Mouse (Mus musculus) G1E (cell line): ENCODE results near the gene Hhip. TPM values are rescaled to one million over a fixed set of nuclear protein-coding genes. Genes with fewer than 3 reads are reported as not detected.
"Not testable (repeated sequence)": the region's sequence is repeated elsewhere in the genome, so short reads cannot be mapped to it uniquely, and the experiment has no call there.

Experiments used
- ATAC-seq: 2 replicates; pipeline ENCODE4 v1.8.0; 2016; ENCODE audit warnings: mild to moderate bottlenecking; ENCODE audit not compliant: insufficient number of reproducible peaks, poor library complexity, low FRiP score, severe bottlenecking; ENCODE audit errors: extremely low read depth
- DNase-seq: peaks from one replicate; pipeline ENCODE4 v3.0.0; 2012; ENCODE audit warnings: low spot score
- H3K27me3 ChIP-seq: 2 replicates; pipeline ENCODE4 v1.6.1; 2012; ENCODE audit warnings: mild to moderate bottlenecking, low read length, inconsistent platforms; ENCODE audit not compliant: insufficient read depth
- H3K36me3 ChIP-seq: replicated peaks from 2 replicates; pipeline ENCODE3; 2012; ENCODE audit warnings: mild to moderate bottlenecking, inconsistent platforms
- H3K4me1 ChIP-seq: 2 replicates; pipeline ENCODE4 v1.6.1; 2012; ENCODE audit warnings: low read depth, low read length, inconsistent platforms, mixed read lengths; ENCODE audit not compliant: insufficient read depth
- H3K4me3 ChIP-seq: 2 replicates; pipeline ENCODE4 v1.5.1; 2012; ENCODE audit warnings: low read depth, mild to moderate bottlenecking, inconsistent platforms, low read length, moderate library complexity, mixed read lengths
- H3K9me3 ChIP-seq: replicated peaks from 2 replicates; pipeline ENCODE4 v1.6.1; 2012; ENCODE audit warnings: inconsistent platforms
- CTCF ChIP-seq: IDR thresholded peaks from 2 replicates; pipeline ENCODE4 v1.5.1; 2012; ENCODE audit warnings: low read depth, low read length, inconsistent platforms, mixed read lengths
- GATA1 ChIP-seq: IDR thresholded peaks from 2 replicates; pipeline ENCODE4 v1.6.1; 2012; ENCODE audit warnings: borderline replicate concordance, low read length, inconsistent platforms, mixed read lengths
- GATA2 ChIP-seq: IDR thresholded peaks from 2 replicates; pipeline ENCODE4 v1.6.1; 2012; ENCODE audit warnings: low read depth, low read length, inconsistent platforms, borderline replicate concordance
- POLR2AphosphoS5 ChIP-seq: IDR thresholded peaks from 2 replicates; pipeline ENCODE4 v1.6.1; 2012; ENCODE audit warnings: low read depth, low read length, inconsistent platforms; ENCODE audit not compliant: insufficient replicate concordance
- TAL1 ChIP-seq: conservative IDR thresholded peaks from 2 replicates; pipeline ENCODE4 v1.6.1; 2012; ENCODE audit warnings: low read depth, low read length, inconsistent platforms, mixed read lengths
- polyA plus RNA-seq: library from polyadenylated mRNA; stranded (reverse); fragments of >175 nt; gene quantifications from 2 replicates; pipeline ENCODE4 v1.2.3, GENCODE M21; 2012
- total RNA-seq, 2 experiments: library from RNA; stranded (forward) in 1 of 2; stranded (reverse) in 1 of 2; fragments of 200-1000 nt in 1 of 2; fragments of >200 nt in 1 of 2; fragmentation: Nextera tagmentation in 1 of 2; gene quantifications; 2 replicates each; pipeline ENCODE4 v1.2.3; 2014 to 2017

The Hhip gene
- total and polyA plus RNA-seq, 3 experiments = 0.05 TPM; not detected in 2

DNA sequence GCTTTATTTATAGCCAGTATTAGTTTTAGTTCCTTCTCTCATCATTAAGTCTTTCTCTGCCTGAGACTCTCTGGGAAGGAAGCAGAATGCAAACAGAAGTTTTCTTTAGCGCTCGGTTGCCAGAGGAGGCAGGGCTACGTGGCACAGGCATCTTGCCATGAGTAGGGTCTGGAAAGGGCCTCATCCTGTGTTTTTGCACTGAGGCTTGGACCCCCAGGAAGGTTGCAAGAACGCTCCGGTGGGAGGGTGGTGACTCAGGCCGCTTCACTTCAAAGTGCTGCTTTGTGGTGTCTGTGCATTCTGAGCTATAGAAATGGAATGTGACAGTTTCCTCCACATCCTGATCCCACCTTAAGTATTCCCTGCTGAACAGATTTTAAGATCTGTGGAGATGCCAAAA lies 62.7 kb downstream of the Hhip start:
- TF ChIP-seq POLR2AphosphoS5 (no peak), TAL1 (no peak), CTCF (no peak), GATA2 (no peak), GATA1 (no peak)
- H3K4me3 ChIP-seq = no peak overlapping the region
- no peaks in the 10 kb centered on the region for H3K36me3 ChIP-seq
- no peak for DNase-seq
- no peaks in the 10 kb centered on the region for H3K9me3 ChIP-seq
- H3K4me1 ChIP-seq = no peaks in the 10 kb centered on the region
- ATAC-seq = no peak
- H3K27me3 ChIP-seq = no peaks in the 10 kb centered on the region

DNA sequence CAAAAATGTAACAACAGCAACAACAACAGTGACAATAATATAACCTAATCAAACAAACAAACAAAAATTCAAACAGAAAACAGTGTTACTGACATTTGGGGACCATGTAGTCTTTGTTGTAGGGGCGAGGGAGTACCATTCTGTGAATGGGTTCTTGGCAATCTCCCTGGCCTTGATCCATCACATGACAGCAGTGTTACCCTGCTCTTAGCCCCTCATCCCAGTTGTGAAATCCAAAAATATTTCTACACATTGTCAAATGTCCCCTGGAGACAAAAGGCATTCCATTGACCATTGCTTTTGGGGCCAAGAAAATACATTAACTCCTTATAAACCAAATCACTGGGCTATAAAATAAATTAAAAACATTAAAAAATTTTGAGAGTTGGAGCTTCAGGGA lies 64.3 kb downstream of the Hhip start:
- Histone ChIP-seq H3K9me3 (no peaks in the 10 kb centered on the region), H3K36me3 (no peaks in the 10 kb centered on the region), H3K27me3 (no peaks in the 10 kb centered on the region), H3K4me3 (no peak overlapping the region), H3K4me1 (no peaks in the 10 kb centered on the region)
- TF ChIP-seq GATA2 = no peak
- TF ChIP-seq CTCF = no peak
- no peak for TF ChIP-seq POLR2AphosphoS5
- TF ChIP-seq GATA1 = no peak
- TF ChIP-seq TAL1 = no peak
- no peak for DNase-seq
- ATAC-seq = no peak

DNA sequence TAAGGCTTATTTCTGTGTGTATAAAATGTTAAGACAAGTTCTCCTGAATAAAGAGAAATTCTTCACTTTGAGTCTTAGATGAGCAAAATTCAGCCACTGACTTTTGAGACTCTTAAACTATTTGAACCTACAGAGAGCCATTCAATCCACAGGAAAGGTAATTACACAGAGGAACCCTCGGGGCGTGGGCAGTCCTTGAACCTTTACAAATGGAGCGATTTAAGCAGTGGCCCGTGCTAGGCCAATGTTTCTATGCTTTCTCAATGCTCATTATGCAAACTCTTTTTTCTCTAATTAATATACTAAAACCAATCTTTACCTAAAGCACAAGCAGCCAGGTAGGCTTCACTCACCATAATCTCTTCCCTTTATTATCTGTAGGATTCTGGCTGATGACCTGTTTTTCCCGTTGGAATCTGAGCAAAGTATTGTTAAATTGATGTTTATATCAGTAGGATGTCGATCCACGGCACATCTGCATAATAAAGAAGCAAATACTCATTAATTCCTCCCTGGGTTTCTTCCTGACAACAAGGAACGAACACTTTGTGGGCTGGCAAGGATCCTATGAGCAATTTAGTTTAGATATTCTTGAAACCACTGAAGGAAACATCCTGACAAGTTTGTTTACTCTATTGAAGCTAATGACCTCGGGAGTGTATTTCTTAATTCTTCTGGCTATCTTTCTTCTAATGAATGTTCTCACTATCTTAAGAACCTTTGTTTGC lies 65.5 kb downstream of the Hhip start:
- no peak for ATAC-seq
- Histone ChIP-seq H3K36me3 (no peaks in the 10 kb centered on the region), H3K4me3 (no peak overlapping the region)

DNA sequence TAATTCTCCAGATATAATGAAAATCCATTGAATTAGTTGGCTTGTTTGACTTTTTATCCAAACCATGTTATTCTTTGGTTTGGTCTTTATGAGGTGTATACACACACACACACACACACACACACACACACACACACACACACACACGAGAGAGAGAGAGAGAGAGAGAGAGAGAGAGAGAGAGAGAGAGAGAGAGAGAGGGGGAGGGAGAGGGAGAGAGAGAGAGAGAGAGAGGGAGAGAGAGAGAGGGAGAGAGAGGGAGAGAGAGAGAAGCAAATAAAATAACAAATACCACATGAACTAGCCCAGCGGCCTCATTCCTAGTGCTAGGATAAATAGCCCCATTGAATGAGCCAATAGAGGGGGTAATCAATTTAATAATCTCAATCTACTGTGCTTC lies 66.4 kb downstream of the Hhip start:
- ATAC-seq, H3K4me3 ChIP-seq, H3K9me3 ChIP-seq, H3K36me3 ChIP-seq, H3K27me3 ChIP-seq, DNase-seq, H3K4me1 ChIP-seq: not testable (repeated sequence)

More for the DNA sequence above, 65.5 kb downstream of the Hhip start:
- no peaks in the 10 kb centered on the region for H3K4me1 ChIP-seq
- no peaks in the 10 kb centered on the region for H3K9me3 ChIP-seq
- DNase-seq = no peak
- TF ChIP-seq TAL1 (no peak), GATA2 (no peak), GATA1 (no peak), CTCF (no peak), POLR2AphosphoS5 (no peak)
- no peaks in the 10 kb centered on the region; the same call in 1 of the 2 replicates for H3K27me3 ChIP-seq

DNA sequence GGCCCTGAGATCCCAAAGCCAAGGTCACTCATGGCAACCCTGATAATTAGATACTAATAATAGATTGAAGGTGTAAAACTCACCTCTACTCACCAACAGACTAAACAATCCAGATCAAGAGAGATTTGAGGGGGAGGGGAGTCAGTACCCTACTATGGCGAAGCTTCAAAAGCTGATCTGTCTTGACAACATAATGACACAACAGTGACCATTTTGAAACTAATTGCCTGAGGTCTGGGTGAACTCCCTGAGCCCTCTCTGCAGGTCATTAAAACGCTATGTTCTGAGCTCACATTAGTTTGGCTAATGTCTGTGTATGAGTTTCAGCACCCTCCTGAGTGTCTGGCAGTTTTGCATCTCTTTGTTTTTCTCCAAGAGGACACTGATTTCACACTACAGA lies 72.9 kb downstream of the Hhip start:
- H3K4me1 ChIP-seq = no peaks in the 10 kb centered on the region
- no peak overlapping the region for H3K4me3 ChIP-seq
- no peaks in the 10 kb centered on the region; the same call in 1 of the 2 replicates for H3K27me3 ChIP-seq
- TF ChIP-seq POLR2AphosphoS5 (no peak), GATA1 (no peak), TAL1 (no peak), GATA2 (no peak), CTCF (no peak)
- H3K9me3 ChIP-seq = no peaks in the 10 kb centered on the region
- ATAC-seq (no peak), DNase-seq (no peak)
- no peaks in the 10 kb centered on the region for H3K36me3 ChIP-seq

DNA sequence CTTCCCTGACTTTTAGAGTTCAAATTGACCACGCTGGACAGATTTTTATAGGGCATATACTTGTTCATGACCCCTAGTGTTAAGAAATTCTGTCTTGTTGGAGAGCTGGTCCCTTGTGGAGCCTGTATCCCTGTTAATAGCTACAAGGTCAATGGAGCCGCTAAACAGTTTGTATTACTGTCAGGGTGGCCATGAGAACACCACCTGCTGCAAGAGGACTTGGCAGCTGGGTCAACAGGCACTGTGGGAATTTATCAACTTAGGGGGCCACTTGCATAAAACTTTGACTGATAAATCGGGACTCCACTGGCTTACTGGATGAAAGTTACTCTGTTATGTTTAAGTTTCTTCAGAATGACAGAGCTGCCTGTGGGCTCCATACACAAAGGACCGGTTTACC lies 75.7 kb downstream of the Hhip start:
- H3K4me3 ChIP-seq = no peak overlapping the region
- no peaks in the 10 kb centered on the region for H3K27me3 ChIP-seq
- no peak for TF ChIP-seq TAL1
- no peak for TF ChIP-seq CTCF
- H3K4me1 ChIP-seq = no peaks in the 10 kb centered on the region
- no peaks in the 10 kb centered on the region for H3K36me3 ChIP-seq
- DNase-seq = no peak
- ATAC-seq = no peak
- no peaks in the 10 kb centered on the region for H3K9me3 ChIP-seq

DNA sequence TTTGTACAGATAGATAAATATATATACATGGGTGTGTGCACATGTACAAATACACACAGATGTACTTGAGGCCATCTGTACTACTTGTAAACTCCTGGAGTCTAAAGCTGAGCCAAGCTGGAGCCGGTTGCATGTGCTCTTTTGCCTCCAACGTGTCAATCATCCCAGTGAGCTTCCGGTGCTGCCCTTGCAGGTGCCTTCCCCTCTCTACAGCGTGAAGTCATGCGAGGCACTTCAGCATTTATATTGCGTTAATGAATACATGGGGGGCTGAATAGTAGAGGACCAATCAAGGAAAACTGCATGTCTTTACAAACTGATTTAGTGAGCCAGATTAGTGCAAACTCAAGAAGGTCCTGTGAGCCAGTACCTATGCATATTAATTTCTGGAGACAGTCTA lies 91.6 kb downstream of the Hhip start:
- H3K4me1 ChIP-seq = no peaks in the 10 kb centered on the region
- DNase-seq (no peak), ATAC-seq (no peak)
- 0 out of 2 replicates have a peak, but pooled peaks cover 2% of the 10 kb centered on the region for H3K27me3 ChIP-seq
- H3K9me3 ChIP-seq = no peaks in the 10 kb centered on the region
- TF ChIP-seq GATA1 (no peak), TAL1 (no peak), POLR2AphosphoS5 (no peak), GATA2 (no peak), CTCF (no peak)
- no peaks in the 10 kb centered on the region for H3K36me3 ChIP-seq
- H3K4me3 ChIP-seq = no peak overlapping the region
